Mouse (Mus musculus) limb, embryonic 10.5 days (tissue): ENCODE data around the gene Ankrd45. TPM values are rescaled to one million over a fixed set of nuclear protein-coding genes. Genes with fewer than 3 reads are reported as not detected.
"Not testable (repeated sequence)": the region's sequence is repeated elsewhere in the genome, so short reads cannot be mapped to it uniquely, and the experiment has no call there.

Source experiments
- DNase-seq: peaks from one replicate; pipeline ENCODE4 v3.0.0-alpha.2; 2017; ENCODE audit warnings: low spot score
- H3K27ac ChIP-seq: fragments of 300-500 bp; sonication (generic); 2 replicates; pipeline ENCODE4 v1.5.1; 2016; ENCODE audit warnings: mild to moderate bottlenecking
- H3K27me3 ChIP-seq: fragments of 300-500 bp; sonication (generic); 2 replicates; pipeline ENCODE4 v1.6.1; 2016; ENCODE audit warnings: low read depth, mild to moderate bottlenecking; ENCODE audit not compliant: poor library complexity, severe bottlenecking
- H3K36me3 ChIP-seq: fragments of 300-500 bp; sonication (generic); 2 replicates; pipeline ENCODE4 v1.6.1; 2016; ENCODE audit warnings: mild to moderate bottlenecking, moderate library complexity
- H3K4me1 ChIP-seq: fragments of 300-500 bp; sonication (generic); 2 replicates; pipeline ENCODE4 v1.6.1; 2016
- H3K4me3 ChIP-seq: fragments of 300-500 bp; sonication (generic); 2 replicates; pipeline ENCODE4 v1.5.1; 2016; ENCODE audit warnings: mild to moderate bottlenecking, moderate library complexity
- H3K9me3 ChIP-seq: fragments of 300-500 bp; sonication (generic); replicated peaks from 2 replicates; pipeline ENCODE4 v1.6.1; 2016; ENCODE audit warnings: mild to moderate bottlenecking
- WGBS: fragments of 180-500 bp; shearing (Covaris S2); methylation state at CpG from one replicate; pipeline ENCODE4 v1.1.7; 2016; 5-methylcytosine and 5-hydroxymethylcytosine counted together
- polyA plus RNA-seq: library from polyadenylated mRNA; unstranded; fragments of >200 nt; fragmentation: Nextera tagmentation; extraction: Ambion mirVana; gene quantifications from 2 replicates; pipeline ENCODE4 v1.2.1, GENCODE M21; 2016

Ankrd45 gene
- polyA plus RNA-seq, 1 experiment from 2014 or later, result 4.4 TPM

DNA sequence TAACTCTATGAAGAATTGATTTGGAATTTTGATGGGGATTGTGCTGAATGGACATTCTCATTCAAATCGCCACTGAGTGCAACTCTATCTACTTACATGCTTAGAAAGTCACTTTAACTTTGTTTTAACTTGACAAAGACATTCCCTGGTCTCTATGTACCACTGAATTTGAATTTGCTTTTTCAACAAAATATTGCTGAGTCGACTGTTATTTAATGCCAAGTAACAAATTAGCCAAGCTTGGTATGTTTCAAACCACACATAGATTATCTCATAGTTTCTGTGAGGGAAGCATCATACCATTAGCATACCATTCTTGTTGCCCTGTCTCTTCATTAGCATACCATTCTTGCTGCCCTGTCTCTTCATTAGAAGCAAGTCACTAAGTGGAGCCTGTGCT is 5.4 kb downstream of the Ankrd45 start:
- H3K36me3 ChIP-seq, result no peaks in the 10 kb centered on the region
- no peaks in the 10 kb centered on the region for H3K9me3 ChIP-seq
- no peak overlapping the region for H3K27ac ChIP-seq
- no peak for DNase-seq
- WGBS, result 81% methylated on average over 2 of the region's 2 CpGs
- no peaks in the 10 kb centered on the region; the same call in 1 of the 2 replicates for H3K4me1 ChIP-seq
- no peak overlapping the region for H3K4me3 ChIP-seq
- no peaks in the 10 kb centered on the region for H3K27me3 ChIP-seq

DNA sequence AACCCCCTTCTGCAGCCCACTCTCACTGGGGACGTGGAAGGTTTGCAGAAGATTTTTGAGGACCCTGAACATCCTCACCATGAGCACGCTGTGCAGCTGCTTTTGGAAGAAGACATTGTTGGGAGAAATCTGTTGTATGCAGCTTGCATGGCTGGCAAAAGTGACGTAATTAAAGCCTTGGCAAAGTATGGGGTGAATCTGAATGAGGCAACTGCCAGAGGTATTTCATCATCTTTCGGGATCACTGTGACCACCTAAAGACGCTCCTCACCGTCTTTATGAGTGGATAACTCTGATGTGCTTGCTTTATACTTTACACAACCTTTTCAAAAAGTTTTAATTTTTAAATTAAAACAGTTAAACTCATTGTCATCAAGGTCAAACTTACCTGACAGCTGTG is 8.6 kb downstream of the Ankrd45 start:
- no peak for DNase-seq
- Histone ChIP-seq H3K9me3 (no peaks in the 10 kb centered on the region), H3K4me3 (no peak overlapping the region), H3K36me3 (no peaks in the 10 kb centered on the region), H3K27ac (no peak overlapping the region), H3K4me1 (no peaks in the 10 kb centered on the region), H3K27me3 (no peaks in the 10 kb centered on the region)
- 79% methylated on average over 6 of the region's 6 CpGs for WGBS

DNA sequence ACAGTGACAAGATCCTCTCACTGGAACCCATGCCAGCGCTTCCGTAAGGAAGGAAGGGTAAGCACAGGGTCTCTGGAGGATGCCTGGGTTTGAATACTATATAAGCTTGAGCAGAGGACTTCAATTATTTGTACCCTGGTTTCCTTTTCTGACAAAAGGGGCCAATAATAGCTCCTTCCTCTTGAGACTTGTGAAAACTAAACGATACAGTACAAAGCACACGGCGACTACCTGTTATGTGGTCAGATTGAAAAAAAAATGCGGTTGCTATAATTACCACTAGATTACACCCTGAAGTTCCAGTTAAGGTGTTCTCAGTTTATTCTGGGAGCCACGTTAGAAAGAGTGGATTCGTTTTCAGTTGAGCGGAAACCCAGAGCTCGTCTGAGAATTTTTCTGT is 14.1 kb downstream of the Ankrd45 start:
- H3K27me3 ChIP-seq, result no peaks in the 10 kb centered on the region
- H3K27ac ChIP-seq, result no peak overlapping the region
- H3K9me3 ChIP-seq, result no peaks in the 10 kb centered on the region
- H3K4me1 ChIP-seq, result no peaks in the 10 kb centered on the region
- DNase-seq, result no peak
- no peaks in the 10 kb centered on the region for H3K36me3 ChIP-seq
- WGBS, result 94% methylated on average over 10 of the region's 10 CpGs
- H3K4me3 ChIP-seq, result no peak overlapping the region

DNA sequence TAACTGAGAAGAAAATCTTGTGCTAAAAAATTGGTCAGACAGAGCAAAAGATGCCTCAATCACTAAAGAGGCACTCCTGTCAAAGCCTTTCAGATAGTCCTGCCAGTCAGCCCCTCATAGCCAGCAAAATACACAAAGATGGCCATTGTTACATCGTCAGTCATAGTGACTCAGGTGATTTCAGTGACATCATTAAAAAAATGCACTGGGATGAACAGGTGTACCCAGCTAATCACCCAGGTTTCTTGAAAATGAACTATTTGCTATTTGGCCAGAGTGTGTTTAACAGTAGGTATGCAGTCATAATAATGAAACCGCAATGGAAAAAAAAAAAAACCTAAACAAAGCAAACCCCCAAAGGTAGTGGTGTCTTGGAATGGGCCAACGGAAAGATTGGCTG is 16.7 kb downstream of the Ankrd45 start, which contains the start of gene Tex50:
TSS of gene Tex50 (minus strand) at position 101 of the 400 bp plus-strand sequence.
- no peaks in the 10 kb centered on the region for H3K4me1 ChIP-seq
- no peaks in the 10 kb centered on the region for H3K9me3 ChIP-seq
- no peaks in the 10 kb centered on the region for H3K36me3 ChIP-seq
- no peak for DNase-seq
- WGBS, result 93% methylated on average over 3 of the region's 3 CpGs
- H3K27me3 ChIP-seq, result no peaks in the 10 kb centered on the region
- H3K4me3 ChIP-seq, result no peak within 1 kb of the TSS
- no peak within 1 kb of the TSS for H3K27ac ChIP-seq

DNA sequence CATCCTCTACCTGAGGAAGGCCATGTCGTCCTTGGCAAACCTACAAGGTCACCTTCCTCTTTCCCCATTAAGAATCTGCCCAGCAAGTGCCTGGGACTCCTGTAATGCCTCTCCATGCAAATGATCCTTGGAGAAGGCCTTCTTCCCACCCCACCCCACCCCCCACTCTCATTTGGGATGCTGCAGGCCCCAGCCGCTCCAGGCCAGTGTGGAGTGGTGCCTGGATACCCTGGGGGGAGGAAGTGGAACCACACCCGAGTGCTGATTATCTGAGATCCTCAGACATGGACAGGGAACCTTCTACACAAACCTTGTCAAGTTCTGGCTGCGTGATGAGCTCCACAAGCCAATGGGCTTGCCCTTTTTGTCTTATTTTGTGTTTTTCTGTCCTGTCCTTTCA is 17.8 kb downstream of the Ankrd45 start:
- H3K27me3 ChIP-seq, result no peaks in the 10 kb centered on the region
- DNase-seq, result no peak
- H3K27ac ChIP-seq, result no peak overlapping the region
- 64% methylated on average over 4 of the region's 4 CpGs for WGBS
- H3K36me3 ChIP-seq, result no peaks in the 10 kb centered on the region
- no peaks in the 10 kb centered on the region for H3K9me3 ChIP-seq
- H3K4me1 ChIP-seq, result no peaks in the 10 kb centered on the region
- no peak overlapping the region for H3K4me3 ChIP-seq

DNA sequence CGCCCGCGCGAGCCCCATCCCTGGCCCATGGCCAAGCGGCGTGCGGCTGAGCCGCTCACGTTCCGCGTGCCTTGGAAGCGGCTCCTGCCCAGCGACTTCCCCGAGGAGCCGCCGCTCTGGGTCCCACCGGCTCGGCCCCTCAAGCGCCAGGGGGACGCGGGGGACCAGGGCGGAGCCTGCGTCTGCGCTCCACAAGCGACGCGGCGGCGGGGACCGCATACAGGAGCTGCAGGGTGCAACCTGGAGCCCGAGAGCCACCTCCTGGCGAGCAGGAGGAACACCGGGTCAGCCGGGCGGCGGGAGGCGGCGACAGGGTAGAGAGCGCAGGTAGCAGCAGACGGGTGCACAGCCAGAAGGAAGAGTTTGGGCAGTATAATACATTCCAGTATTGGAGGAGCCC is 28.2 kb downstream of the Ankrd45 start:
- Histone ChIP-seq H3K36me3 (no peaks in the 10 kb centered on the region), H3K27me3 (peaks cover 43% of the 10 kb centered on the region), H3K4me3 (peak overlapping the region; percentile 52), H3K9me3 (no peaks in the 10 kb centered on the region), H3K27ac (peak overlapping the region; percentile 46; the same call in 1 of the 2 replicates), H3K4me1 (peaks cover 5% of the 10 kb centered on the region)
- WGBS, result 2% methylated on average over 40 of the region's 40 CpGs
- DNase-seq, result peak; percentile 87

DNA sequence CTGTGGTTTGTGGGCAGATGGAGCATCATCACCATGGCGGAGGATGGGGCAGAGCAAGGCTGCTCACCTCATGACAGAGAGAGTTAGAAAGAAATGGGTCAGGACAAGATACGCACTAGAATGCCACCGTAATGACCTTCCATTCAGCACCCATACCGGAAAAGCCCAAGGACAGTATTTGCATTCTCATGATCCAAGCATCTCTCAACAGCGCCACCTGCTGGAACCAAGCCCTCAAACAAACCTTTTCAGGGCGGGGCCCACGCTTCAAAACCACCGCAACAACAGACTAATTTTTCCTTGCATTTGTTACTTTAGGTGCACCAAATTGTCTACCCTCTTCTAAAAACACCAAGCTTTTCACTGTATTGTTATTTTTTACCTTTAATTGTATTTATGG is 38.2 kb downstream of the Ankrd45 start:
- no peak overlapping the region for H3K4me3 ChIP-seq
- H3K27me3 ChIP-seq, result no peaks in the 10 kb centered on the region
- H3K27ac ChIP-seq, result no peak overlapping the region
- H3K9me3 ChIP-seq, result no peaks in the 10 kb centered on the region
- WGBS, result 51% methylated on average over 8 of the region's 8 CpGs
- H3K4me1 ChIP-seq, result no peaks in the 10 kb centered on the region
- H3K36me3 ChIP-seq, result no peaks in the 10 kb centered on the region
- DNase-seq, result peak; percentile 75

DNA sequence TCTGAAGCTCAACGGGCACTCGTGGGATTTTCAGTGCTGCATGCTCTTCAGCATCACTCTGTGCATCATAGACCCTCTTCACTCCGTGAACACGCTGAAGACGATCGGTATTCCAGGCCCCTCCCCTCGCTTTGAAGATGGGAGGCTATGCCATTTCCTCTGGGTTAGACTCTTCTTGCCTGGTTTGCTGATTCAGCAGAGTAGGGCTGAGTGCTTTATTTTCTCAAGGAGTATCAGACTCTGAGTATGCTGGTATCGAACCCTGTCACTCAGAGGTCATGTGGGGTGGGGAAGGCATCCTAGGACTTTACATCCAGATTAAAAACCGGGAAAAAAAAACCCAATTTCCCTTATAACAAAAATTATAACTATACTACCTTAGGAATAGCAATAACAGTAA is 39.9 kb downstream of the Ankrd45 start:
- H3K4me1 ChIP-seq, result no peaks in the 10 kb centered on the region
- H3K36me3 ChIP-seq, result no peaks in the 10 kb centered on the region
- no peaks in the 10 kb centered on the region for H3K9me3 ChIP-seq
- no peak overlapping the region for H3K27ac ChIP-seq
- no peak overlapping the region for H3K4me3 ChIP-seq
- no peaks in the 10 kb centered on the region for H3K27me3 ChIP-seq
- 86% methylated on average over 9 of the region's 9 CpGs for WGBS
- no peak for DNase-seq

DNA sequence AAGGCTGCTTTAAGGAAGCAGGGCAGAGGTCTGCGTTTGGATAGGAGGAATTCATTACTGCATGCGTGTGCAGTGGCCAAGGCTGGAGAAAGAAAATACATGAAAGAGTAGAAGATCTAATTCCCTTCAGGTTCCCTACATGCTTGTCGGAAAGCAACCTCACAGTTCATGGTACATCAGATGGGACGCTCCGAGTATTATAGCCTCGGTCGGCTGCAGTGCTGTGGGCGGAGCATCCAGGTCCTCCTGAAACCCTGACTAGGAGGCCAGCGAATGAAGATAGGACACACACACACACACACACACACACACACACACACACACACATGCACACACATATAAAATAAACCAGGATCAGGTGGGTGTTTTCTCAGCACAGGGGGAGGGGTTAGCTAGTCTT is 41.2 kb downstream of the Ankrd45 start:
- Histone ChIP-seq H3K36me3 (no peaks in the 10 kb centered on the region), H3K27ac (no peak overlapping the region), H3K27me3 (no peaks in the 10 kb centered on the region), H3K4me3 (no peak overlapping the region), H3K4me1 (no peaks in the 10 kb centered on the region), H3K9me3 (no peaks in the 10 kb centered on the region)
- WGBS, result 65% methylated on average over 9 of the region's 9 CpGs
- DNase-seq, result no peak

DNA sequence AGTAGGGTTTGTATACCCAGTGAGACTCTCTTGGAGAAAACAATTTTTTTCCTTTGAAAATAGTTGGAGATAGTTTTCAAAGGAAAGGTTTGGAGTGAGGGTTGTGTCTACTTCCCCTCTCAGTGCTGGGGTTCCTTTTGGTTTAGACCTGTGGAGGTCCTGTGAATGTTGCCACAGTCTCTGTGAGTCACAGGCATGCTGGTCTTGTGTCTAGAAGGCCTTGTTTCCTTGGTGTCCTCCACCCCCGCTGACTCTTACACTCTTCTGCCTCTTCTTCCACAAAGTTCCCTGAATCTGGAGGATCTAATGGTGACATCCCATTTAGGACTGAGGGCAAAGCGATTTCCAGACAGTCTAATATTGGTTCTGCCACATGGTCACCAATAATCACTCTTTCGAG is 42.9 kb downstream of the Ankrd45 start:
- DNase-seq, result no peak
- WGBS, result 84% methylated on average over 3 of the region's 3 CpGs
- Histone ChIP-seq H3K27ac (no peak overlapping the region), H3K9me3 (no peaks in the 10 kb centered on the region), H3K36me3 (no peaks in the 10 kb centered on the region), H3K4me3 (no peak overlapping the region), H3K4me1 (no peaks in the 10 kb centered on the region), H3K27me3 (no peaks in the 10 kb centered on the region)

DNA sequence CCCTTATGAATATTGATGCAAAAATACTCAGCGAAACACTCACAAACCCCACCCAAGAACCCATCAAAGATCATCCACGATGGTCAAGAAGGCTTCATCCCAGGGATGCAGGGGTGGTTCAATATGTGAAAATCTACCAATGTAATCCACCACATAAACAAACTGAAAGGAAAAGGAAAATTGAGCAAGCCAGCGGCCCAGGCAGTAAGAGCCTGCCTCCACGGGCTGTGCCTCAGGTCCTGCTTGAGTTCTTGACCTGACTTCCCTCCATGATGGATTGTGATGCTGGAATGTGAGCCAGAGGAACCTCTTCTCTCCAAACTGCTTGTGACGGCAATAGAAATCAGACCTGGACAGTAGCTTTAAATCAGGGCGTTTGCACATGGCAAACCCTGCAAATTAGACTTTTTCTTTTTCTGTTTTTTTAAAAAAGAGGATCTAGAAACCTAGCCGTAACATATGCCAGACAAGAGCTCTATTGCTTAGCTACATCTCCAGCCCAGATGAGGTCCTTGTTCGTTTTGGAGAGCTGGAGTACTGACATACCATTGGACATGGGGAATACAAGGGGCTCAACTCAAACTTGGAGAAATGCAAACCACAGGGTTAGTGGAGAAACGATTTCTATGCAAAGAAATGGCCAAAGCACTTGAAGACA is 47.9 kb downstream of the Ankrd45 start:
- 78% methylated on average over 9 of the region's 9 CpGs for WGBS
- H3K9me3 ChIP-seq, result no peaks in the 10 kb centered on the region
- no peaks in the 10 kb centered on the region for H3K27me3 ChIP-seq
- no peaks in the 10 kb centered on the region for H3K4me1 ChIP-seq
- DNase-seq, result no peak
- H3K36me3 ChIP-seq, result no peaks in the 10 kb centered on the region
- H3K4me3 ChIP-seq, result no peak overlapping the region
- no peak overlapping the region for H3K27ac ChIP-seq

DNA sequence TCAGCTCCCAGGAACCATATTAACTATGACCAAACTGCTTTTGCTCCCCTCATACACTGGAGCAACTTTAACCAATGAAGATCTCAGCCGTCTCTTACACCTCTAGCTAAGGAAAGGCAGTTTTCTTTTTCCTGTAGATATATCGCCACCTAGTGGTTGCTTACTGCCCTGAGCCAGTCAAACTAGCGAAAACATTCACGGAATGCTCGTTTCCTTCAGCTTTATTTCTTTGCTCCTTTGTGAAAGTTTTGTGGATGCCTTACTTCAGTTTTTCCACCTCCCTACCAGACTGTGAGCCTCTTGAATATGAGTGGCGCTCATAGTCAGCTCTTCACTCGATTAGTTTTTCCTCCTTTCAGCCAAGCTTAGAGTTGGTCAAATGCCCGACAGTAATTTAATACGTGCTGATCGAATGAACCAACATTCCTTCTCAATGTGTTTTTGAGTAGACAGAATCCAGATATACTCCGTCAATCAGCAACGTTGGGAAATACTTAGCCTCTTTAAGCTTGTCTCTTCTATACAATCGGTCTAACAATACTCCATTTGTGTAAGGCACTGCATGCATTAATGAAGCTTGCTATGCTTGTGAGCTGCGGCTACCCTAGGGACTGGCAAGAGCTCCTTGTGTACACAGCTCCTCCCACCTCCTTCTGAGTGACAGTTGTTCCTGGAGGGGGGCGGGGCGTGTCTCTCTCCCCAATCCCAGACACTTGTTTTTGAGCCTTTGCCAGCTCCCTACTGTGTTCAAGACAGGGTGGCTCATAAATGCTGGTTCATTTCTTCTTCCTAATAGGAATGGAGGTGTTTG is 53.3 kb downstream of the Ankrd45 start:
- H3K27me3 ChIP-seq, result no peaks in the 10 kb centered on the region
- H3K4me1 ChIP-seq, result peaks cover 4% of the 10 kb centered on the region
- DNase-seq, result peak; percentile 79
- peak overlapping the region; percentile 79 for H3K27ac ChIP-seq
- under 1% methylated on average over 16 of the region's 16 CpGs for WGBS
- peak overlapping the region; percentile 60 for H3K4me3 ChIP-seq
- H3K9me3 ChIP-seq, result no peaks in the 10 kb centered on the region
- H3K36me3 ChIP-seq, result no peaks in the 10 kb centered on the region

DNA sequence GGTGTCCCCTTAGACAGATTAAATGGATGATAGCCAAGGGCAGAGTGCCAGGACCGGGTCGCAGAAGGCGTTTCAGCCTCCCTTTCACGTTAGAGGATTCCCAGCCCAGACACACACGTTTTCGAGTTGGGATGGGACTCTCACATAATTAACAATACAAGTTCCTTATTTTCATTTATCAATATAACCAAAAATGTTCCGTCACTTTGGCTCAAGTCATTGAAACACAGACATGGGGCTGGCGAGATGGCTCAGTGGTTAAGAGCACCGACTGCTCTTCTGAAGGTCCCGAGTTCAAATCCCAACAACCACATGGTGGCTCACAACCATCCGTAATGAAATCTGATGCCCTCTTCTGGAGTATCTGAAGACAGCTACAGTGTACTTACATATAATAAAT is 53.9 kb downstream of the Ankrd45 start:
- not testable (repeated sequence) for H3K27me3 ChIP-seq, DNase-seq, H3K27ac ChIP-seq, H3K4me1 ChIP-seq, H3K9me3 ChIP-seq, H3K36me3 ChIP-seq
- peak overlapping the region; percentile 60 for H3K4me3 ChIP-seq
- 67% methylated on average over 11 of the region's 11 CpGs for WGBS
